Mouse (Mus musculus) forebrain, embryonic 11.5 days (tissue): Measurements from ENCODE around the gene Fndc3b. TPM values are rescaled to one million over a fixed set of nuclear protein-coding genes. Genes with fewer than 3 reads are reported as not detected.

Experiments
- ATAC-seq: fragments of 200-750 bp; cut with Nextera tagmentation; replicated peaks from 2 replicates; pipeline ENCODE4 v1.8.0; 2017; ENCODE audit warnings: moderate TSS enrichment; ENCODE audit not compliant: low FRiP score
- DNase-seq: peaks from one replicate; pipeline ENCODE4 v3.0.0-alpha.2; 2017; ENCODE audit warnings: low spot score
- H3K27ac ChIP-seq: fragments of 300-500 bp; sonication (generic); 2 replicates; pipeline ENCODE4 v1.5.1; 2014; ENCODE audit warnings: low read depth, low read length
- H3K27me3 ChIP-seq: fragments of 300-500 bp; sonication (generic); 2 replicates; pipeline ENCODE4 v1.6.1; 2014; ENCODE audit warnings: mild to moderate bottlenecking, low read length, mixed read lengths; ENCODE audit not compliant: control insufficient read depth, insufficient read depth
- H3K36me3 ChIP-seq: fragments of 300-500 bp; sonication (generic); 2 replicates; pipeline ENCODE4 v1.6.1; 2014; ENCODE audit warnings: mild to moderate bottlenecking, low read length, moderate library complexity, mixed read lengths; ENCODE audit not compliant: control insufficient read depth, insufficient read depth
- H3K4me1 ChIP-seq: fragments of 300-500 bp; sonication (generic); replicated peaks from 2 replicates; pipeline ENCODE4 v1.6.1; 2014; ENCODE audit warnings: low read length, mixed read lengths; ENCODE audit not compliant: control insufficient read depth, insufficient read depth
- H3K4me2 ChIP-seq: fragments of 300-500 bp; sonication (generic); 2 replicates; pipeline ENCODE4 v1.6.1; 2014; ENCODE audit warnings: low read depth, mild to moderate bottlenecking, low read length, moderate library complexity, mixed read lengths; ENCODE audit not compliant: severe bottlenecking
- H3K4me3 ChIP-seq: fragments of 300-500 bp; sonication (generic); 2 replicates; pipeline ENCODE4 v1.5.1; 2014; ENCODE audit warnings: low read depth, low read length
- H3K9ac ChIP-seq: fragments of 300-500 bp; sonication (generic); 2 replicates; pipeline ENCODE4 v1.6.1; 2014; ENCODE audit warnings: low read length
- H3K9me3 ChIP-seq: fragments of 300-500 bp; sonication (generic); 2 replicates; pipeline ENCODE4 v1.6.1; 2016; ENCODE audit warnings: low read length, mixed read lengths; ENCODE audit not compliant: control insufficient read depth
- WGBS: fragments of 180-500 bp; shearing (Covaris S2); extraction: QIAGEN DNeasy Blood & Tissue Kit; methylation state at CpG from one replicate; pipeline ENCODE4 v1.1.7; 2014; 5-methylcytosine and 5-hydroxymethylcytosine counted together
- polyA plus RNA-seq: library from polyadenylated mRNA; unstranded; fragments of >200 nt; fragmentation: Nextera tagmentation; extraction: Ambion mirVana; gene quantifications from 2 replicates; pipeline ENCODE4 v1.2.1, GENCODE M21; 2014

The Fndc3b gene
- polyA plus RNA-seq, 1 experiment from 2014 or later: 11.3 TPM

DNA sequence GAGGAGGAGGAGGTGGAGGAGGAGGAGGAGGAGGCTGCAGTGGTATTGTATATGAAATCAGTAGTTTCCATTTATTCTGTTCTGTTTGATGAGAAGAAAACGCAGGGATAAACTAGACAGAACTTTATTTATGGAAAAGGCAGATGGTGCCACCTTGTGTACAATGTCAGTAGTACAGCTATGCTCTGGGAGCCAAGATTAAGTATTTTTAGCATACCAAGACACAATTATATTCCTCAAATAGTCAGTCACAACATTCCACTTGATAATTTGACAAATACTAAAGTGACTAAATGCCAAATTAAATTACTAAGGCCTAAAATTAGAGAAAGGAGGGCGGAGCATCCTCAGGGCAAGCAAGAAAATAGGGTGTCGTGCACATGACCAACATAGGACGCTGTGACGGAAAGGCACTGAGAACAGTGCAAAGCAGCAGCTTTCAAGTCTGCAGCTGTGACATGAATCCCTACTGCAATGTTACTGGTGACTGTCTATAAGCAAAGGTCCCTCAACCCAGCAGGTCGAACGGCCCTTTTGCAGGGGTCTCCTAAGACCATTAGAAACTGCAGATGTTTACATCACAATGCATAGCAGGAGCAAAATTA lies 244.7 kb downstream of the Fndc3b start:
- H3K9ac ChIP-seq: no peak overlapping the region
- no peaks in the 10 kb centered on the region for H3K4me1 ChIP-seq
- no peak overlapping the region for H3K4me3 ChIP-seq
- no peak overlapping the region for H3K27ac ChIP-seq
- WGBS: 78% methylated on average over 7 of the region's 7 CpGs
- H3K27me3 ChIP-seq: no peaks in the 10 kb centered on the region
- DNase-seq (no peak), ATAC-seq (no peak)
- no peaks in the 10 kb centered on the region for H3K9me3 ChIP-seq
- H3K36me3 ChIP-seq: no peaks in the 10 kb centered on the region
- H3K4me2 ChIP-seq: no peak overlapping the region

DNA sequence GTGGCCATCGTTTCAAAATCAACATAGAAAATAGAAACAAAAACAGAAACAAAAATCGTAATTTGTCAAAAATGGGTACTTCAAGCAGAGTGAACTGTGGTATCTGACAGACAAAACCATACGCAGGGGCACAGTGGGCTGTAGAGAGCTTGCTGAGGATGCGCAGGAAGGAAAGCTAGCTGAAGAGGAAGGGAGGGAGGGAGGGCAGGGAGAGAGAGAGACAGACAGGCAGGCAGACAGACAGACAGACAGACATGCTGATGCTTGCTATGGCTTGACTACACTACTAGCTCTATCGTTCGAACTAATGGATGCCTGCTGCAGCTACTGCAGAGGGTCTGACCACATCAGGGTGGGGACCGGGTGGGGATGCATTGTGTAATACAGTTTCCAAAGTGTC lies 247.7 kb downstream of the Fndc3b start:
- Histone ChIP-seq H3K4me2 (no peak overlapping the region), H3K9me3 (no peaks in the 10 kb centered on the region), H3K27ac (no peak overlapping the region), H3K27me3 (no peaks in the 10 kb centered on the region), H3K4me1 (no peaks in the 10 kb centered on the region), H3K36me3 (no peaks in the 10 kb centered on the region), H3K4me3 (no peak overlapping the region), H3K9ac (no peak overlapping the region)
- ATAC-seq: no peak
- DNase-seq: no peak
- 93% methylated on average over 7 of the region's 7 CpGs for WGBS

DNA sequence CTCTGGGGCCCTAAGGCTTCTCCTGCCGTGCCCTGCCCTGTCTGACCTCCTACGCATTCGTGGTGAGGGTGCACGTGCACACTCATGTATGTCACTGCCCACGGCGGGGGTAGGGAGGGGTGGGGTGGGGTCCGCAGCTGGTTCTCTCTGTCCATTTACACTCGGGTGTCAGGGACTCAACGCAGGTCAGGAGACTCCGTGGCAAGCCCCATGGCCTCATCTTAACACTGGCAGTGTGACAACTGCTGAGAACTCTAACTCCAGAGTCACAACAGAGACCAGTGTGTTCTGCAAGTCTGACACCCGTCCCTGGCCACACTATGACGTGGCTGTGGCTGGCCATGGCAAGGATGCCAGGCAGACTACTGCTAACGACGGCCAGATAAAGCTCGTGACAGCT lies 248.2 kb downstream of the Fndc3b start:
- no peak for ATAC-seq
- H3K9ac ChIP-seq: no peak overlapping the region
- DNase-seq: no peak
- H3K9me3 ChIP-seq: no peaks in the 10 kb centered on the region
- H3K4me2 ChIP-seq: no peak overlapping the region
- no peaks in the 10 kb centered on the region for H3K27me3 ChIP-seq
- no peaks in the 10 kb centered on the region for H3K36me3 ChIP-seq
- no peak overlapping the region for H3K4me3 ChIP-seq
- no peak overlapping the region for H3K27ac ChIP-seq
- H3K4me1 ChIP-seq: no peaks in the 10 kb centered on the region
- 93% methylated on average over 15 of the region's 15 CpGs for WGBS

DNA sequence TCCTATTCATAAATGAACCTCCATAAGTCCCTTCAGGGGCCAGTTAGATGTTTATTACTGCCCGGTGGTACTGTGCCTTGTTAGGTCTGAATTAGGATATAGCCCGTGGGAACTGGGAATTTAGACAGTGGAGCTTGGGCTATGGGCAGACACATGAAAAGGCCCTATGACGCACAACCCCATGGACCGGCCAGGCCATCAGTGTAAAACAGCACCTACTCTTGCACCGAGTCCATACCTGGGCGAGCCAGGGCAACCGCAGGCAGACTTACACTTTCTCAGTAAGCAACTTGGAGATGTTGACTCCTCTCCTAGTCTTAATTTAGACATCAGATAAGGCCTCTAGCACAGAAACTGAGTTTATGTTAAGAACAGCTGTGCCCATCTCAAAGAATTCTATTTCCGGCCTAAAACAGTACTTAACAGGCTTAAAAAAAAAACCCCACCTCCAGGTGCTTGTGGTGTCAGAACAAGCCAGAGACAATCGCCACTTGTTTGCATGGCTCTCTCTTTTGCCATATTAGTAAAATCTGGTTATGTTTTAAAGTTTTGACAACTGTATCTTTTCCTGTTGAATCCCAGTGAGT lies 248.7 kb downstream of the Fndc3b start:
- Histone ChIP-seq H3K36me3 (no peaks in the 10 kb centered on the region), H3K27me3 (no peaks in the 10 kb centered on the region), H3K4me2 (no peak overlapping the region), H3K9ac (no peak overlapping the region), H3K4me1 (no peaks in the 10 kb centered on the region), H3K9me3 (no peaks in the 10 kb centered on the region), H3K4me3 (no peak overlapping the region), H3K27ac (no peak overlapping the region)
- DNase-seq (no peak), ATAC-seq (no peak)
- WGBS: 91% methylated on average over 9 of the region's 9 CpGs

DNA sequence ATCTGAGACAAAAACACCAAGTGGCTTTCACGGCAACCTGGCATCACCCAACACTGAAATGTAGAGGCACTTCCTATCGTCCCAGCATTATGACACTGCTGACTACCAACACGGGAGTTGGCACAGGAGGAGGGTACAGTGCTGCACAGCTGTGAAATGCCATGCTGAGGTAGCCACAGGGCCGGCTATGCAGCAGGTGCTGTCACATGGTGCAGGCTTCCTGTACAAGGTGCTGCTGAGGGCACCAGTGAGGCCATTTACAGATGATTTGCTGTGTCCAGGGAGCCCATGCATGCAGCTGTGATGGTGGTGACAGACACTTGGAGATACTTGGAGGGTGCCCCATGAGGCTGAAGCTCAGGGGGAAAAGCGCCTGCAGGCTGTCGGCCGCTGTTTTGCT lies 249.2 kb downstream of the Fndc3b start:
- 88% methylated on average over 7 of the region's 7 CpGs for WGBS
- H3K9ac ChIP-seq: no peak overlapping the region

DNA sequence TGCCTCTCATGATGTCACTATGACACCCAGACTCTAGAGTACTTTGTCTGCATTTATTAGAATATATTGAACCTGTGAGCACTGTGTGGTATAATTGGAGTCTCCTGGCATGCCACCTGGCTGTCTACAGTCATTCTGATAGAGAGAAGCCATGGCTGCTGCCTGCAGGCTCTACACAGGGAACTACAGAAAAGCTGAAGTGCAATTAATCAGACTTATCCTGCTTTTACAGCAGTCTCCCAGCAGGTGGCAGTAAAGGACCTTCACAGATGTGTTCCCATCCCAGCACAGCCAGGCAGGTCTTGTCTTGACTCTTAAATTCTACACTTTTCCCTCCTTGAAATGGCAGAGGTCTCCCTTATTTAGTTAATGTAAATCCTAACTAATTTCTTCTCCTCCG lies 250.1 kb downstream of the Fndc3b start:
- Histone ChIP-seq H3K4me3 (no peak overlapping the region), H3K27ac (no peak overlapping the region), H3K4me2 (no peak overlapping the region), H3K9ac (no peak overlapping the region), H3K9me3 (no peaks in the 10 kb centered on the region), H3K36me3 (no peaks in the 10 kb centered on the region), H3K27me3 (no peaks in the 10 kb centered on the region), H3K4me1 (no peaks in the 10 kb centered on the region)
- ATAC-seq (peak; percentile 65), DNase-seq (peak; percentile 83)
- 65% methylated on average over 1 of the region's 1 CpGs for WGBS

More for the DNA sequence above, 249.2 kb downstream of the Fndc3b start:
- Histone ChIP-seq H3K27ac (no peak overlapping the region), H3K4me1 (no peaks in the 10 kb centered on the region), H3K27me3 (no peaks in the 10 kb centered on the region), H3K4me3 (no peak overlapping the region), H3K9me3 (no peaks in the 10 kb centered on the region), H3K36me3 (no peaks in the 10 kb centered on the region), H3K4me2 (no peak overlapping the region)
- DNase-seq (no peak), ATAC-seq (no peak)

DNA sequence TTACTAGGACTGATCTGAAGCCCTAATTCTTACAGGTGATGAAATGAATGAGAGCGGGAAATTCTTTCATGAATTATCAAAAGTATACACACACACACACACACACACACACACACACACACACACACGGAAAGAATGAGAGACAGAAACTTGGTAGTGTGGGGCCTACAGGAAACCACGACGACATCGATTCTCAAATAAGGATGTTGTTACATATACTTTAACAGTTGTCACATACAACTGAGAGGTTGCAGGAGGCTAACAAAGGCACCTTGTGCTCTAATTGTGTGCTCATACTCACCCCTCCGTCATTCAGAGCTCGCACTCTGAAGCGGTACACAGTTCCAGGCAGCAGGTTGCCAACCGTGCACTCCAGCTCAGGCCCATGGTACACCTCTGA lies 252.7 kb downstream of the Fndc3b start:
- H3K4me3 ChIP-seq: no peak overlapping the region
- no peak for DNase-seq
- H3K36me3 ChIP-seq: no peaks in the 10 kb centered on the region
- H3K4me1 ChIP-seq: no peaks in the 10 kb centered on the region
- H3K4me2 ChIP-seq: no peak overlapping the region
- no peak overlapping the region for H3K9ac ChIP-seq
- no peak for ATAC-seq
- 90% methylated on average over 9 of the region's 9 CpGs for WGBS
- no peak overlapping the region for H3K27ac ChIP-seq
- no peaks in the 10 kb centered on the region for H3K27me3 ChIP-seq
- H3K9me3 ChIP-seq: no peaks in the 10 kb centered on the region

DNA sequence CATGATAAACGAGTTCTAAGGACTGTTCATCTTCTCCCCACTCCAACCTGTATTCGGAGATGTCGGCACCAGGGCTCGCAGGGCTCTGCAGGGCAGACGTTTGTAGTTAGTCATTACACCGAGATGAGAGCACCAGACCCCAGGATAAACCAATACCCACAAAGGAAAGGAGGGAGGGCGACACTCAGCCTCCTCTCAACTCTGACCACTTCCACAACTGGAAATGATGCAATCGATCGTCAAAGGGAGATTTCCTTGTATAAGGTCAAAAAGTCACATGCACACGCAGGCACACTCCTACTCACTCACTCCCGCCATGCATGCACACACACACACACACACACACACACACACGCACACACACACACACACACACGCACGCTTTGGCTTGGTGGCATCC lies 254.6 kb downstream of the Fndc3b start:
- H3K9ac ChIP-seq: no peak overlapping the region
- H3K4me3 ChIP-seq: no peak overlapping the region
- DNase-seq (no peak), ATAC-seq (no peak)
- no peaks in the 10 kb centered on the region for H3K9me3 ChIP-seq
- no peaks in the 10 kb centered on the region for H3K27me3 ChIP-seq
- no peaks in the 10 kb centered on the region for H3K4me1 ChIP-seq
- H3K27ac ChIP-seq: no peak overlapping the region
- H3K36me3 ChIP-seq: no peaks in the 10 kb centered on the region
- WGBS: 94% methylated on average over 14 of the region's 14 CpGs
- H3K4me2 ChIP-seq: no peak overlapping the region
